Mouse (Mus musculus) MN1 (cell line): ENCODE data around the gene Etfa.
A peak's percentile ranks its signal among the peaks of the same experiment; 100 is the strongest.

Experiments
- DNase-seq: peaks from one replicate; pipeline ENCODE4 v3.0.0-alpha.2; 2016; ENCODE audit warnings: low spot score

The Etfa gene

DNA sequence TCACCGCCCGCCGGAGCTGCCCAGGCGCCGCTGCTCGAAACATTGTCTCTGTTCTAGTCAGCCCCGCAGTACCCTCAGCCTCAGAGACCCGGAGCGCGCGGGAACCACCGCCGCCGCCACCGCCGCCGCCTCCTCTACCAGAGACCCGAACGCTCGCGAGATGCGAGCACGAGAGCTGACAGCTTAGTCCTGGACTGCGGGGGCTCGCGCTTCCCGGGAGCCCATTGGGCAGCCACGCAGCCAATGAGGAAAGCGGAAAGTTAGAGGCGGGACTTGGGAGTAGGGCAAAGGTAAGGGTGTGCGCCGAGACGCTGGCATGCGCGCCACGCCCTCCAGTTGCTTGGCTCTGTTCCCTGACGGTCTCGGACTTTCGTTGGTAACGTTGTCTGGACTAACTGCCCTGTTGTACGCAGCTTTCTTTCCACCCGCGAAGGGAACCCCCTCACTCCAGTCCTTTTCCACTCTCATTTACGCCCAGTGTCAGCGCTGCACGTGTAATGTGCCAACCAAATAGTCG lies at the start of gene Etfa:
Gene Etfa, minus strand, starts transcription at position 217 of the 517 bp plus-strand sequence.
- DNase-seq, result peak; percentile 97

DNA sequence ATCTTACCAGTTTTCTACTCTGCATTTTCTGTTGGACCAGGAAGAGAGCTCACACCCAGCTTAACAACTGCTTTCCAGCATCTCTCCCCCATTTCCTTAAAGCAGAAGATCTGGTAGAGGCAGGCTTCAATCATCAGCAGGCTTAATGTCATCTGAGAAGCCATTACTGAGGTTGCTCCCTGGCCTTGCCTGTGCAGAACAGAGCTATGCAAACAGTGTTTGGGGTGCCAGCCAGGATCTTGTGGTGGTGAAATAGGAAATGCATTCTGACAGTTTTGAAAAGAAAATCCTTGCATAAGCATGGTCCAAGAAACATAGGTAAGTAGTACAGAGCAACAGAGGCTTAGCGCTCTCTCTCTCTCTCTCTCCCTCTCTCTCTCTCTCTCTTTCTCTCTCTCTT lies 48.9 kb upstream of the Etfa start:
- DNase-seq, result no peak

DNA sequence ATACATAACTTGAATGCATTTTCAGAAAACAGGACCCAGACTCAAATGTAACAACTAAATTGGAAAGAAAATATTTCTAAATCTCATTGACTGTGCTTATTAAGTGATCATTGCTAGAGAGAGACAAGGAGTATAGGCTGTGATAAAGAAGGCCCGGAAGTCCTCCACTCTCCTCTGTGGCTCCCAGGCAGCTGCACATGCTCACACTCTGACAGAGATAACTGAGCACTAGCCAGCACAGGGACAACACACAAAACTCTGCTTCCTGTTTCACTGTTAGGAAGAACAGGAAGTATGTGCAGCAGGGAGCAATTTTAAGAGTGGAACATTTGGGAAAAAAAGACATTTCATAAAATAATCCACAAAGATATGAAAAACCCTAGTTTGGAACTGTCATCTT lies 42.9 kb upstream of the Etfa start:
- DNase-seq, result no peak

GRCm38 (mm10) chr9:55549302-55549890 lies 37.4 kb upstream of the Etfa start:
- DNase-seq, result no peak

DNA sequence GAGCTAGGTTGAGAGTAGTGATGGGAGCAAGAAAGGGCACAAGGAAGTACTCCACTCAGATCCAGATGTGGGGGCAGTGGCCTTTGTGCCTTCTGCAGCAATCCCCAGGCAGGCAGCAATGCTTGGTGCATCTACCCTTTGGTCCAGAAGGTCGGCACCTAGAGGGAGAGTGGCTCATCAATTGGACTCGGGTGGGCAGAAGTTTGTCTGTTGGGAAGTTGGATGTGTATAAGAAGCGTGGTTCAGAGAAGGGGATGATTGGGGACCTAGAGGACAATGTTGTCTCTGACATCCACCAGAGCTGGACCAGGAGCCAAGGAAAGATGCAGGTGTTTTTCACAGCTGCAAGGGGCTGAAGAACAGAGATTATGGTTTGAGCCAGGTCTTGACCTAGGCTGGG lies 36.8 kb upstream of the Etfa start:
- no peak for DNase-seq

DNA sequence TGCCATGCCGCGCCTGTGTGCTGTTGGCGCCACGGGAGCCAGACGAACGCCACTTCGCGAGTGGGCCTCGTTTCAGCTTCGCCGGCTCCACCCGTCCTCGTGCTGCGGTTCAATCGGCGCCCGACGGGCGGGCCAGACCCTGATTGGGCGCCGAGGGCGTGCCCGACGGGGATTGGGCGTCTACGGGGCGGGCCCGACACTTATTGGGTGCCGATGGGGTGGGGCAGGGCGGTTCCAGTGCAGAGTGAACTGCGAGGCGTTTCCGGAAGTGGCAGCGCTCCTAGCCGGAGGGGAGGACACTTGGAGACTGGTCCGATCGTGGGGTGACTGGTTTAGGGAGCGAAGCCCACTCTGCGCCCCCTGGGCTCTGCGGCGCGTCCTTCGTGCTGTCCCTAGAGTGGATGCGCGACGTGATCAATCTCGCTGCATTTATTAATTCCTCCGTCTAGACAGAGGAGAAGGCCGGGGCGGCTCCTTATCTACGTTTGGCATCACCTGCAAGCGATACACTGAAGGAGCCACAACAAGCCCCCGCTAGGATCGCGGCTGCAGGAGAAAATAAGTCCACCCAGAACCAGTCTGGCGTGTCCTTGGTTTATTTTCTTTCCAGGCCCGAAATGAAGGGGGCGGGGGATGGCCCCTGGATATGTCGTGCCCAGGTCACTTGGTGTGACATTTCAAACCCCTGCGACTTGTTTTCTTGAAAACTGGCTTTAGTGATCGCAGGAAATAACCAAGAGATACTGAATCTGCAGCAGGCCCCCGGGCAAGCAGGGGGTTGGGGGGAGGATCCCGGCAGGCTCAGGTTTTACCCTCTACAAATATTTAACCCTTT lies 34.4 kb upstream of the Etfa start:
- no peak for DNase-seq

DNA sequence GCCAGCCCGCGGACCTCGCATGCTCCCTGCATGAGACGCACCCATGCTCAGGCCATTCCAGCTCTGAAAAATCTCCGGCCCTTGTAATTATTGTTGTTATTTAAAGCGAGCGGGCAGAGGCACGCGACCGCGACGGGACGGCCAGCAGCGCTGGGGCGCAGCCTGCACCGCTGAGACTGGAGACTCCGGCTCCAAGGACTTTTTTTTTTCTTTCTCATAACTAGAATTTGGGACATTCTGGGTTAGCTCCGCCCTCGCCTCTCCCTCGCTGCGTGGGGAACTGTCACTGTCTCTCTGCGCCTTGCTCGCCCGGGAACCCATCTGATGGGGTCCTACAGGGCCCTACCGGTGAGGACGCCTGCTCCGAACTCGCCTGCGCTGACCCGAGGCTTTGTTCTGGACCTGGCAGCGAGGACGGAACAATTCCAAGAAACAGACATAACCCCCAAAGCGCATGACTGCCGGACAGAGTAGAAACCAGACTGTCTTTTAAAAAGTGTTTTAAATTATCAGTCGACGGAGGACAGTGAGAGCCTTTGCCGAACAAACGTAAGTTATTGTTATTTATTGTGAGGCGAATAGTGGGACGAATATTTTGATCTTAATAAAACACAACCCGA lies 33.6 kb upstream of the Etfa start:
- no peak for DNase-seq

GRCm38 (mm10) chr9:55544861-55545555 lies 33.0 kb upstream of the Etfa start:
- DNase-seq, result no peak

GRCm38 (mm10) chr9:55543703-55544401 lies 31.8 kb upstream of the Etfa start:
- DNase-seq, result no peak

DNA sequence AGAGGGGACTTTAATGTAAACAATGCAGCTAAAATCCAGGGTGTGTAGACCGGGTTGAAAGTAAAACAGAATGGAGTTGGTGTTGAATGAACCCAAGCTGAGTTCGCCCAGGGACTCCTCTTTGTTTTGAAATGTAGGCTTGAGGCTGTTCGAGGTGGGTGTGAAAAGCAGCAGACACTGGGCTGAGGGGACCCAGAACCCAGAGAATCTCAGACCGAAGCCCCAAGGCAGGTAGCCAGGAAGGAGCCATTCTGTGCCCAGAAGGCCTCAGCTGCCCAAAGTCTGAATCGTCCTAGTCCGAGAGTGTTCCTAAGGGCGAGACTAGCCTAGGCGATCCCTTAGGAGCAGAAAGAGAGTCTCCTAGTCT lies 31.3 kb upstream of the Etfa start:
- no peak for DNase-seq

- no peak for DNase-seq
Observed at GRCm38 (mm10) chr9:55542366-55543325, 30.6 kb upstream of the Etfa start.

GRCm38 (mm10) chr9:55541681-55542365 lies 29.8 kb upstream of the Etfa start:
- no peak for DNase-seq

DNA sequence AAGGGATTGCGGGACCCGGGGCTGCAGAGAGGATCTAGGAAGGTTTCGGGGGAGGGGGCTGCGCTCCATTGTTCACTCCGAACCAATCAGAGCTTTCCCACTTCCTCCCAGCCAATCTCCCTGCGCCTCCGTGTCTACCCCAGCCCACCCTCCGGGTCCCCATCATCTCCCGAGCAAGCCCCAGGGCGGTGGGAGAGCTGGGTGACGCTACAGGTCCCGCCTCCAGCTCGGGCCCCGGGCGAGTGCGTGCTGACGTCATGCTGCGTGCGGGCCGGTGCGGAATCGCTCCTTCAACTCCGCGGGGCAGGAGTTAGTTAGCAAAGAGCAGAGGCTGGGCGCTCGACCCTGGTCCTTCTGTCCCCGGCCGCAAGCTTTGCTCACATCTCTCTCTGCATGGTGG lies 28.8 kb upstream of the Etfa start:
- peak; percentile 93 for DNase-seq

- peak; percentile 17 for DNase-seq
Observed at GRCm38 (mm10) chr9:55540391-55540770, 28.3 kb upstream of the Etfa start.

DNA sequence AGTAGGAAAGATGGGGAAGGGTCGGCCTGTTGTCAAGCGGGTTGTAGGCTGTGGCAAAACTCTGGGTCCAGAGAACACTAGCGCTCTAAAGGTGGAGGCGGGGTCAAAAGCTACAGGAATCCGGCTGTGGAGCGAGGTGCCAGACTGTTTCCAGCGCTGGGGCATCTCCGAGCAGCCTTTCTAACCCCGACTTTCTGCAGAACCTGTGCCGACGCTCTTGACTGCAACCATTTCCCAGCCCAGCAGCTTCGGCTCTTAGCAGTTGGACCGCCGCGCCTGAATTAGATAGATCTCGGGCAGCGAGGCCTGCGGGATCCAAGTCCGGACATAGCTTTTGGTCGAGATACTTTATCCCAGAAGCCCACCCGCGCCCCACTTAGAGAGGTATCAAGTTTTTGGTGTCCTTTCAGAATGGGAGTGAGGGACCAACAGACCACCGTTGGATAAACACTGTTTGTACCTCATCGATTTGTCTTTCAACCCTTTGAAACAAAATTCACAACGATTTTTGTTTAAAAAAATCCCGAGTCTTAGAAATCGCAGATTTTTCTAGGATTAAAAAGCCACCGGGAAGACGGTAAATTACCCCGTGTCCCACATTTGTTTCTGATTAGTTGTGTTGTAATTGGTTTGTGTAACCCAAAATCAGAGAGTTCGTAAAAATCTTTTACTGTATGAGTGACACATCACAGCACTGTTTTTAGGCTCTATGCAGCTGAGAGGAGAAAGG lies 27.8 kb upstream of the Etfa start:
- no peak for DNase-seq

DNA sequence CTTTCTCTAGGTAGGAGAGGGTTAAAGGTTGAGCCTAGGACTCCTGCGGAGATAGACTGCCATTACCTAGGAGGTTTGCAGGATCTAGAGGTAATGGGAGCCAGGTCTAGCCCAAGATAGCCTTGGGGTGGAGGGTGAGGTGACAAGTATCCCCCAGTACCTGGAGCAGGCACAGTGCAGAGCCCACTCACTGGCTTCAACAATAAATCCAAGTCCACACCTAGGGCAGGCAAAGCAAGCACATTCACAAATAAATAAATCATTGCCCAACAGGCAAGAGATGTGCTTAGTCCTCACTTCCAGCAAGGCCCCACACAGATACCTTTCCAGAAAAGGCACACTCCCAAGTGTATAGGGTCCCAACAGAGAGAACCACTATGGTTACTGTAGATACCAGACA lies 27.0 kb upstream of the Etfa start:
- DNase-seq, result no peak

DNA sequence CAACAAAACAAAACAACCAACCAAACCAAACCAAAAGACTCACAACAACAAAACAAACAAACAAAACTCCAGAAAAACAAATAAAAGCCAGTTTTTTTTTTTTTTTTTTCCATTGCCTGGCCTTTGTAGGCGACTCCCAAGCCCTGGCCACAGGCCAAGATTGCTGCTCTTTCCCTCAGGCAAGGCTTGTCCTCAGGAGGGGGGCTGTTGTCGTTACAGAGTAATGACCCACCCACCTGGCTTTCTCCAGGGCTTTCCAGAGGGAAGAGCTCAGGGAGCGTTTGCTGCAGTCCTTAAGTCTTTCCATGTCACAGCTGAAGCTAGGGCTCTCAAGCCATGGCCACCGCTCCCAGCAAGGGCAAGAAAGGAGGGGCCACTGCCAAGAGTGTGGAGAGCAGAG lies 26.3 kb upstream of the Etfa start, which contains the start of gene Isl2:
Gene Isl2, plus strand, starts transcription at position 296 of the 400 bp plus-strand sequence.
- DNase-seq, result peak; percentile 41

DNA sequence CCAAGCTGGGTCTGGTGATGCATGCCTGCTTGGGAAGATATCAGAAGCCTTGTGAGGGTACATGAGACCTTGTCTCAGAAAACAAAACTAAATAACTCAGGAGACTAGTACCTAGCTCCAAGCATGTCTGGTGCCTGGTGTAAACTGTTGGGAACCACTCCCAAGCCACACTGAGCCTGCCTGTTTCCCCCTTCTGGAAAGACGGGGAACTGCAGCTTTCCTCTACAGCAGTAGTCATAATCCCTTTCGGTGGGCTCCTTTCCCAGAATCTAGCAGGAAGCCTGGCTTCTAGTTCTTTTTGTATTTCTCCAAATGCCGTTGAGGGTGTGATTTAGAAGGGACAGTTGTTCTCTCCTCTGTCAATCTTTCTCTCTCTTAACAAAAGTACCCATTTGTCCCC lies 23.9 kb upstream of the Etfa start:
- DNase-seq, result no peak

GRCm38 (mm10) chr9:55525716-55526115 lies 13.7 kb upstream of the Etfa start:
- DNase-seq, result no peak
